Mouse (Mus musculus) kidney, adult 2 months (tissue): ENCODE results near the gene Arhgap32.

ENCODE experiments used
- CTCF ChIP-seq: fragments of 200-500 bp; conservative IDR thresholded peaks from 2 replicates; pipeline ENCODE4 v1.5.1; 2011; ENCODE audit warnings: low read depth, mild to moderate bottlenecking, control low read depth, low read length, moderate library complexity, mixed read lengths; ENCODE audit not compliant: insufficient read depth, insufficient read length
- POLR2A ChIP-seq: fragments of 200-500 bp; IDR thresholded peaks from one replicate; pipeline ENCODE4 v1.6.1; 2011; ENCODE audit warnings: low read depth, low read length, control low read depth

DNA sequence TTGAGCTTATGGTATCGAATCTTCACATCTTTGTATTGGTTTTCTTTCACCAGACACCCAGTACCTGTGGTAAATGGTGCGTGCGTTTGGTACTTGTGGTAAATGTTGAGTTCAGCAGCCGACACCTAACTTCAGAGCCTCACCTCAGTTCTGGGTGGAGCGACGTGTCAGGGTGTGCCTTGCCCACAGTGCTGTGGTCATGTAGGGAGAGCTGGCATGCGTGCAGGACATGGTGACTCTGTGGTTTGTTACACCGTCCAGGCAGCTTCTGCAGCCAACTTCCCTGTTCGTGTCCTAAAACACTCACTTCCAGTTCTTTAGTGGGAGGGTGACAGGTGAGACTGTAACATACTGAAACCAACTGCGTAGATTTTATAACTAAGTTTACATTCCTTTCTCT, 123.5 kb downstream of the Arhgap32 start:
- TF ChIP-seq CTCF: no peak
- TF ChIP-seq POLR2A: no peak
